Mouse (Mus musculus): Measurements from ENCODE around the gene Snap47. TPM values are rescaled to one million over a fixed set of nuclear protein-coding genes. Genes with fewer than 3 reads are reported as not detected.

Gene Snap47
- polyA plus RNA-seq (2015; fragmentation: Nextera tagmentation; extraction: Ambion mirVana): 78.1 and 82.9 TPM in 2 replicates

- Histone ChIP-seq H3K9ac (peak within 1 kb of the TSS; percentile 83), H3K27me3 (replicated peaks) (no peaks in the 10 kb centered on the region), H3K4me3 (replicated peaks) (peak within 1 kb of the TSS; percentile 82), H3K4me1 (replicated peaks) (peaks cover 19% of the 10 kb centered on the region), H3K9me3 (no peaks in the 10 kb centered on the region), H3K36me3 (peaks cover 14% of the 10 kb centered on the region), H3K27ac (peak within 1 kb of the TSS; percentile 80), H3K4me2 (replicated peaks) (peak within 1 kb of the TSS; percentile 83)
- 82% methylated on average over 4 of the region's 4 CpGs for WGBS
- ATAC-seq: no peak
Measured at GRCm38 (mm10) chr11:59451086-59451485, at the start of gene Snap47. Gene Snap47, minus strand, starts transcription at chr11:59451186.

- ATAC-seq: no peak
- WGBS: 93% methylated on average over 7 of the region's 7 CpGs
- H3K36me3 ChIP-seq: peaks cover 59% of the 10 kb centered on the region
Measured at GRCm38 (mm10) chr11:59497747-59498146, 46.8 kb upstream of the Snap47 start.

GRCm38 (mm10) chr11:59496672-59497310, 45.8 kb upstream of the Snap47 start:
- no peaks in the 10 kb centered on the region for H3K4me1 ChIP-seq (replicated peaks)
- no peaks in the 10 kb centered on the region for H3K27me3 ChIP-seq (replicated peaks)
- H3K9ac ChIP-seq: no peak overlapping the region
- H3K4me2 ChIP-seq (replicated peaks): no peak overlapping the region
- H3K36me3 ChIP-seq: peaks cover 62% of the 10 kb centered on the region
- ATAC-seq: no peak
- H3K27ac ChIP-seq: no peak overlapping the region
- no peak overlapping the region for H3K4me3 ChIP-seq (replicated peaks)
- no peaks in the 10 kb centered on the region for H3K9me3 ChIP-seq
- WGBS: 87% methylated on average over 6 of the region's 6 CpGs

More at GRCm38 (mm10) chr11:59497747-59498146, 46.8 kb upstream of the Snap47 start:
- Histone ChIP-seq H3K27ac (no peak overlapping the region), H3K27me3 (replicated peaks) (no peaks in the 10 kb centered on the region), H3K9ac (no peak overlapping the region), H3K4me1 (replicated peaks) (no peaks in the 10 kb centered on the region), H3K4me3 (replicated peaks) (no peak overlapping the region), H3K9me3 (no peaks in the 10 kb centered on the region), H3K4me2 (replicated peaks) (no peak overlapping the region)

- ATAC-seq: no peak
- H3K9me3 ChIP-seq: no peaks in the 10 kb centered on the region
- H3K4me1 ChIP-seq (replicated peaks): no peaks in the 10 kb centered on the region
- H3K9ac ChIP-seq: no peak overlapping the region
- peaks cover 35% of the 10 kb centered on the region; the same call in 1 of the 2 replicates for H3K36me3 ChIP-seq
- H3K4me2 ChIP-seq (replicated peaks): no peak overlapping the region
- 82% methylated on average over 8 of the region's 8 CpGs for whole genome bisulfite sequencing
- no peak overlapping the region for H3K4me3 ChIP-seq (replicated peaks)
- H3K27me3 ChIP-seq (replicated peaks): no peaks in the 10 kb centered on the region
- H3K27ac ChIP-seq: no peak overlapping the region
Measured at GRCm38 (mm10) chr11:59486222-59486621, 35.2 kb upstream of the Snap47 start.

- no peak for ATAC-seq
- Histone ChIP-seq H3K4me2 (replicated peaks) (no peak overlapping the region), H3K9ac (no peak overlapping the region), H3K4me3 (replicated peaks) (no peak overlapping the region), H3K9me3 (no peaks in the 10 kb centered on the region), H3K4me1 (replicated peaks) (no peaks in the 10 kb centered on the region), H3K27me3 (replicated peaks) (no peaks in the 10 kb centered on the region), H3K27ac (no peak overlapping the region), H3K36me3 (peaks cover 31% of the 10 kb centered on the region; the same call in 1 of the 2 replicates)
- WGBS: 57% methylated on average over 2 of the region's 2 CpGs
Measured at GRCm38 (mm10) chr11:59485641-59486040, 34.7 kb upstream of the Snap47 start.

GRCm38 (mm10) chr11:59483212-59483611, 32.2 kb upstream of the Snap47 start:
- H3K4me2 ChIP-seq (replicated peaks): no peak overlapping the region
- no peaks in the 10 kb centered on the region for H3K4me1 ChIP-seq (replicated peaks)
- no peak overlapping the region for H3K9ac ChIP-seq
- H3K27me3 ChIP-seq (replicated peaks): no peaks in the 10 kb centered on the region
- peaks cover 16% of the 10 kb centered on the region; the same call in 1 of the 2 replicates for H3K36me3 ChIP-seq
- H3K27ac ChIP-seq: no peak overlapping the region
- H3K4me3 ChIP-seq (replicated peaks): no peak overlapping the region
- no peaks in the 10 kb centered on the region for H3K9me3 ChIP-seq
- ATAC-seq: peak; percentile 6; the same call in 1 of the 2 replicates
- WGBS: 6% methylated on average over 2 of the region's 2 CpGs

GRCm38 (mm10) chr11:59477240-59477639, 26.3 kb upstream of the Snap47 start:
- 64% methylated on average over 6 of the region's 6 CpGs for WGBS
- Histone ChIP-seq H3K36me3 (no peaks in the 10 kb centered on the region), H3K27me3 (replicated peaks) (no peaks in the 10 kb centered on the region), H3K9me3 (no peaks in the 10 kb centered on the region), H3K4me3 (replicated peaks) (no peak overlapping the region), H3K9ac (no peak overlapping the region), H3K27ac (no peak overlapping the region), H3K4me1 (replicated peaks) (no peaks in the 10 kb centered on the region), H3K4me2 (replicated peaks) (no peak overlapping the region)
- ATAC-seq: no peak

- peak; percentile 93 for ATAC-seq
- under 1% methylated on average over 19 of the region's 19 CpGs for WGBS
- peak within 1 kb of the TSS; percentile 88 for H3K4me2 ChIP-seq (replicated peaks)
Measured at GRCm38 (mm10) chr11:59472326-59472677, 21.3 kb upstream of the Snap47 start, which contains the start of gene Zfp867. Gene Zfp867, minus strand, starts transcription at chr11:59472474.

GRCm38 (mm10) chr11:59471413-59472325, 20.7 kb upstream of the Snap47 start:
- no peaks in the 10 kb centered on the region for H3K9me3 ChIP-seq
- ATAC-seq: peak; percentile 87
- peak overlapping the region; percentile 89 for H3K9ac ChIP-seq
- no peaks in the 10 kb centered on the region for H3K27me3 ChIP-seq (replicated peaks)
- peak overlapping the region; percentile 89 for H3K4me3 ChIP-seq (replicated peaks)
- H3K4me1 ChIP-seq (replicated peaks): peaks cover 4% of the 10 kb centered on the region; the same call in 1 of the 2 replicates
- no peaks in the 10 kb centered on the region for H3K36me3 ChIP-seq
- peak overlapping the region; percentile 80 for H3K27ac ChIP-seq
- H3K4me2 ChIP-seq (replicated peaks): peak overlapping the region; percentile 88
- 4% methylated on average over 37 of the region's 37 CpGs for WGBS

More at GRCm38 (mm10) chr11:59472326-59472677, 21.3 kb upstream of the Snap47 start, which contains the start of gene Zfp867:
- Histone ChIP-seq H3K4me3 (replicated peaks) (peak within 1 kb of the TSS; percentile 89), H3K36me3 (no peaks in the 10 kb centered on the region), H3K9ac (peak within 1 kb of the TSS; percentile 89), H3K27ac (peak within 1 kb of the TSS; percentile 80), H3K4me1 (replicated peaks) (peaks cover 4% of the 10 kb centered on the region; the same call in 1 of the 2 replicates), H3K27me3 (replicated peaks) (no peaks in the 10 kb centered on the region), H3K9me3 (no peaks in the 10 kb centered on the region)

GRCm38 (mm10) chr11:59460459-59460858, 9.5 kb upstream of the Snap47 start:
- WGBS: 93% methylated on average over 2 of the region's 2 CpGs
- Histone ChIP-seq H3K9ac (no peak overlapping the region), H3K9me3 (peaks cover 10% of the 10 kb centered on the region; the same call in 1 of the 2 replicates), H3K4me3 (replicated peaks) (no peak overlapping the region), H3K4me1 (replicated peaks) (no peaks in the 10 kb centered on the region), H3K27me3 (replicated peaks) (no peaks in the 10 kb centered on the region), H3K4me2 (replicated peaks) (no peak overlapping the region), H3K36me3 (peaks cover 39% of the 10 kb centered on the region), H3K27ac (no peak overlapping the region)
- no peak for ATAC-seq

GRCm38 (mm10) chr11:59458973-59459372, 8.0 kb upstream of the Snap47 start:
- no peak overlapping the region for H3K4me2 ChIP-seq (replicated peaks)
- ATAC-seq: peak; percentile 91
- no peak overlapping the region for H3K4me3 ChIP-seq (replicated peaks)
- peaks cover 42% of the 10 kb centered on the region for H3K36me3 ChIP-seq
- H3K9me3 ChIP-seq: 0 out of 2 replicates have a peak, but pooled peaks cover 5% of the 10 kb centered on the region
- H3K9ac ChIP-seq: no peak overlapping the region
- peak overlapping the region; percentile 4; the same call in 1 of the 2 replicates for H3K27ac ChIP-seq
- H3K4me1 ChIP-seq (replicated peaks): no peaks in the 10 kb centered on the region
- H3K27me3 ChIP-seq (replicated peaks): no peaks in the 10 kb centered on the region
- 12% methylated on average over 5 of the region's 5 CpGs for WGBS

- peaks cover 26% of the 10 kb centered on the region for H3K36me3 ChIP-seq
- H3K9me3 ChIP-seq: no peaks in the 10 kb centered on the region
Measured at GRCm38 (mm10) chr11:59456891-59457290, 5.9 kb upstream of the Snap47 start.

More at GRCm38 (mm10) chr11:59456891-59457290, 5.9 kb upstream of the Snap47 start:
- Histone ChIP-seq H3K9ac (no peak overlapping the region), H3K27ac (no peak overlapping the region), H3K4me2 (replicated peaks) (no peak overlapping the region), H3K4me3 (replicated peaks) (no peak overlapping the region), H3K4me1 (replicated peaks) (0 out of 2 replicates have a peak, but pooled peaks cover under 1% of the 10 kb centered on the region), H3K27me3 (replicated peaks) (no peaks in the 10 kb centered on the region)
- WGBS: 90% methylated on average over 2 of the region's 2 CpGs
- no peak for ATAC-seq
